Mouse (Mus musculus) monocyte, adult 5-6 weeks (primary cell): Measurements from ENCODE around the gene Car9. TPM values are rescaled to one million over a fixed set of nuclear protein-coding genes. Genes with fewer than 3 reads are reported as not detected.

ENCODE experiments used
- ATAC-seq: fragments of 153-309, 156-312 bp; replicated peaks from 2 replicates; pipeline ENCODE4 v1.8.0; 2017; ENCODE audit warnings: mild to moderate bottlenecking; ENCODE audit not compliant: low TSS enrichment, insufficient number of reproducible peaks, severe bottlenecking, poor library complexity, low FRiP score
- total RNA-seq: library from RNA; stranded (forward); fragments of 200-1000, 200-491, 200-594 nt; gene quantifications from 3 replicates; pipeline ENCODE4 v1.2.3, GENCODE M21; 2017

The Car9 gene
- total RNA-seq, 1 experiment from 2014 or later, result 1.0 TPM

GRCm38 (mm10) chr4:43492101-43492820 is 14.5 kb upstream of the Car9 start:
- 0 out of 2 replicates have a peak, but pooled peaks have one; percentile 11 for ATAC-seq

DNA sequence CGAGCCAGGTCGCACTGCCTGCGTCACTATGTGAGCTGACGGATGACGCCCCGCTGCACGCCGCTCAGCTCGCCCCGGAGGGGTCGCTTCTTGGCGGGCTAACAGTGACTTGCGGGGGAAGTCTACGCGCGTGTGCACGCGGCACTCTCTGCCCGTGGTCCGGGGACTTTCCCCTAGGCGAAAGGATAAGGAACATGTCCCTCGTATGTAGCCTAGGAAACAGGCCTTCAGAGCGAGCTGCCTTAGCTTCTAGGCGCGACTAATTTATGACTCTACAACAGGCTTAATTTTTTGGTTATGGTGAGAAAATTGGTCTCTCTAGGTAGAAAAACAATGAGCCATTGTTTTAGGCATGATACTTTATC is 14.0 kb upstream of the Car9 start, which contains the start of gene Ccdc107:
Gene Ccdc107 (plus strand): TSS at position 80 of the 365 bp plus-strand sequence.
- peak; percentile 91 for ATAC-seq

DNA sequence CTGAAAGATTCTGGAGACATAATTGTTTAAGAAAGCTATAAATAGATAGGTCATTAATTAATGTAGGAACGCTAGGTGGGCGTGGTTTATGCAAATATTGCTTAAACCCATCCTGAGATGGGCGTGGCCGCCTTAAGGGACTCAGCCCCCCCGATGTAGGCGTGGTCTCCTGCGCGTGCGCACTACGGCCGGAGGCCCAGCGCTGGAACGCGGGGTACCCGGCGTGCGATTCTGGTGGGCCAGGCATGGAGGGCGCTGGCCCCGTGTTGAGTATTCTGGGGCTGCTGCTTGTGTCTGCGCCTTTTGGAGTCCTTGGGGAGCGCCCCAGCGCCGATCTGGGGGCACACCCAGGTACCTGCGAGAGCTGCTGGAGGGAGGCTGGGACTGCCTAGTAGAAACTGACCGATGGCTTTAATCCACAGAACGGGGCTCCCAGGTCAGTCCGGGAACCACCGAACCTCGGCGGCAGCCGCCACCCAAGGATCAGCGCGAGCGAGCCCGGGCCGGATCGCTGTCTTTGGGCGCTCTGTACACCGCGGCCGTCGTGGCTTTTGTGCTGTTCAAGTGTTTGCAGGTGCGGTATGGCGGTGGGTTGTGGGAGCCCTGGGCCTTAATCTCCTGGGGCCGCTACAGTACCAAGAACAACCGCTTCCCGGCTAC is 13.4 kb upstream of the Car9 start:
- peak; percentile 52 for ATAC-seq

DNA sequence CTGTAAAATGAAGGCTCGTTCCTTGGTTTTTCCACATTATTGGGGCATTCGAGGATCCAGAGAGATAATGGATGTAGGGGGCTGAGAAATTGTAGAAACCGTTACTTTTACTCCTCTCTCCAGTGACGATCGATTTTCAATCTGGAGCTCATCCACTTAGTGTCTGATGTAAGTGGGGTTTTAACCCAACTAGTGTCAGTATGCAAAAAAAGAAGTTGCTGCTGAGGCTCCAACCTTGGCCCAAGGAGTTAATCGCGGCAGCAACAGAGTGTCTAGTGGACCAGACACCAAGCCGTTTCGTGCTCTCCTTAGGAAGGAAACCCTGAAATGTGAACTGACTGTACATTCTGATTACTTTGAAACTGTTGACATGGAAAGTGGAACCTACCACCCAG is 12.9 kb upstream of the Car9 start:
- no peak for ATAC-seq

GRCm38 (mm10) chr4:43496587-43496986 is 10.2 kb upstream of the Car9 start:
- ATAC-seq, result no peak

GRCm38 (mm10) chr4:43497405-43497804 is 9.4 kb upstream of the Car9 start:
- ATAC-seq, result no peak

- no peak for ATAC-seq
Measured at GRCm38 (mm10) chr4:43497946-43498345, 8.8 kb upstream of the Car9 start.

DNA sequence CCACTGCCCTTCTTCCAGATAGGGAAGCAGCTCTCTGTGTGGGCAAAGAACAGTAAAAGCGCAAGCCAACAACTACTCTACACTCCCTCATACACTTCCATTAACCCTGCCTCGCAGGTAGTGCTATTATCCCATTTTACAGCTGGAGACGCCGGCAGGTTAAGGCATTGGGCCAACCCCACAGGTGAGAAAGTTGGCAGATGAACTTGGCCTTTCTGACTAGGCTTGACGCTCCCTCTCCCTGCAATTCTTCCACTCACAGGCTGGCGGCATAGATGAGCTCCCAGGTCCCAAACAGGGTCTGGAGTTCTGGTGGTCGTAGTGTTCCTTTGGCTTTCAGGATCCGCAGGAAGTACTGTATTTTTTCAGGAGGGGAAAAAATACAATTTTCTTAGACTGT is 7.8 kb upstream of the Car9 start:
- ATAC-seq, result no peak

DNA sequence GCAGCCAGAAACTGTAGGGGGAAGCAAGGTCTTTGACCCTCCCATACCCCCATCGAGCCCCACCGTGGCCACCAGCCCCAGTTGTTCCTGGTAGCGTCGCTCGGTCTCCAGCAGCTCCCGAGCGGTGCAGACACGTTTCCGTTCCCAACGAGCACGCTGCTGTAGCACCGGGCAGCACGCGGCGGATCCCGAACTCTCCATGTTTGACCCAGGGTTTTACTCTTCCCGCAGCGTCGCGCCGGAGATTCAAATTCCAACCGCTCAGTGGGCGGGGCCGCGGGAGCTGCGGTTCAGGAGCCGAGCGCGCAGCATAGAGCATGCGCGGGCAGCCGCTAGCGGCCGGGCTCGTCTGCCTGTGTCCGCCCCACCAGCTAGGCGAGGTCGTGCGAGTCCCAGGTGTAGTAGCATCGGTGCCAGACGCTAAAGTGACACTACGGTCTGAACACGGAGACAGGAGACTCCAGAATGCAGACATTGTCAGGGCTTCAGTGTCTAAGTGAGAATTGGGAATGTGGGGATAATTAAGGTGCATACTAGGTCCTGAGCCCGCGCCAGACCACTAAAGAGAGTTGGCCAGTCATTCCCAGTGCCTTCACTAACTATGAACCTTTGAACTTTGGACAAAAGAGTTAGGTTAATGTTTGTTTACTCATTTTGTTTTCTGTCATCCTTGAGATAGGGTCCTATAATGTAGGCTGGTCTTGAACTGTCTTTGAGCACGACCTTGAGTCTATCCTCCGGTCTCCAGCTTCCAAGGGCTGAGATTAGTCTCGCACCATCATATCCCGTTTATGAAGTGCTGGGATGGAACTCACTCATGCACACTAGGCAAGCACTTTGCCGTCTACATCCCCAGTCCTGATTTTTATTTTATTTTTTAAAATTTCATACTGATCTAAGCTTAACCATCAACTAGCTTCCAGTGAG is 7.1 kb upstream of the Car9 start, which contains the start of gene Arhgef39:
Gene Arhgef39 (minus strand): TSS at position 289 of the 927 bp plus-strand sequence.
- peak; percentile 20; the same call in 1 of the 2 replicates for ATAC-seq

DNA sequence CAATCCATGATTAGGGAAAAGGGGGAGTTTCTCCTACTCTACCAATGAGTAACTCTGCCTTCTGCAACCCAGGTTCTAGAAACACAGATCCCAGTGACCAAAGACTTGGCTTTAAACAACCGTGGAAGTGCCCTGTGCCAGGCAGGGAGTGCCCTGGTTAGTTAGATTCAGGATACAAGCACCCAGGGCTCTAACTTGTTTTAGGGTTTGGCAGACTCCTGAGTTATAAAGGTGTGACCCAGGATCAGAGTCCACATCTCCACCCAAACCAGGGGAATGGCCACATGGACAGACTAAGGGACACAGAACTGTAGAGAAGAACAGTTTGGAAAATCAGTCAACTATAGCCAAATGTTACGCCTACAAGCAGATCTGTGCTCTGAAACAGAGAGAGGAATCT is 3.7 kb upstream of the Car9 start:
- ATAC-seq, result no peak

- no peak for ATAC-seq
Measured at GRCm38 (mm10) chr4:43503506-43503905, 3.3 kb upstream of the Car9 start.

DNA sequence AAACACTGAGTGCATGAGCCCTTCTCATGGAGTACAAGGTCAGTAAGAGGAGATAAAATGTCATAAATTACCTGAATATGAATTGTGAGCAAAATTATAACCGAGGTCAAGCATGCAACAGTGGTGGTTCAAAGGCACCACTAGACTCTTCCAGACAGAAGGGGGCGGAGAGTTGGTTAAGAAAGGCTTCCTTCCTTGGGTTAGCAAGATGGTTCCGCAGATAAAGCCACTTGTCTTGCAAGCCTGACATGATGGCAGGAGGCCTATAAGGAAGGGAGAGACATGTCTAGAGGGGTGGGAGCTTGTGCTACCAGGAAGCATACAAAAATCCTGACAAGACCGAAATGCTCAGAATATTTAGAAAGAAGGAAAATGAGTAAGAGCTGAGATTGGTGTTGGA is 2.5 kb upstream of the Car9 start:
- ATAC-seq, result no peak

DNA sequence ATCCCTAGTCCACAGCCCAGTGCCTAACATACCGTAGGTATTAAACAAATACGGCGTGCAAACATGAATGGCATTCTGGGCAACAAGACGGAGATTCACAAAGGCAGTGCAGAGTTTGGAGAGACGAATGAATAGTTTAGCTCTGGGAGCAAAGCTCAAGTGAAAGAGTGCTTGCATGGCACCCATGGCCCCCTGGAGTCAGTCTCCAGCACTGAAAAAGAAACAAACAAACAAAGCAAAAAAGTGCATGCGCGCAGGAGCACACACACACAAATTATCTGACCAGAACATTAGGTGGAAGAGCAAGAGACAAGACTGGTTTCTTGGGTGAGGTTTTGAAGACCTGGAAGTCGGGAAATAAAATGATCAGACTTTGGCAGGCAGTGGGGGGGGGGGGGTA is 692 bp upstream of the Car9 start:
- no peak for ATAC-seq

DNA sequence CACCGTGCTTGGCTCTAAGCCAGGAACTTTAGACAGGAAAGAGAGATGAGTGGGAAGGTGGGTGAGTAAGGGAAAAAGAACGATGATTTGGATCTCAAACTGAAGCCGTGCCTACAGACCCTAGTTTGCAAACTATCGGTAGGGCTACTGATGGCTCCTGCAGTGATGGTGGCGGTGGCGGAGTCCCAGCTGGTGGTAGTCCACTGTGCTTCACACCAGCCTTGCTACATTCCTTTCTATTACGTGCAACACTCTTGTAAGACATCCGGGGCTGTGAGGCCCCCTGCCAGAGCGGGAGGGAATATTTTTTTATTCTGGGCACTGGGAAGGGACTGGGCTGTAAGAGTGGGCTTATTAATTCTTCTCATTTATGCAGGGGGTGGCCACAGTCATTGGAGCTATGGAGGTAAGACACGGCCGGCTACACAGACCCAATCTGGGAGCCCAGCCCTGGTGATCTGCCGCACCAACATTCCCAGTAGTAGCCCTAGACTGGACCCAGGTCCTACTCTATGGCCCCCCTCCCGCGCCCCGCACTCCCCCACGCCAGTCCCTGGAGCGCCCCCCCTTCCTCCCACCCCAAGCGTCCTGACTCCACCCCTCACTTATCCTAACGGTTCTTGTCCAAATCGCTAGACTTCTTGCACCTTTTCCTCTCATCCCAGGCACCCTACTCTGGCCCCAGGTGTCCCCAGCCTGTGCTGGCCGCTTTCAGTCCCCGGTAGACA is 1.3 kb downstream of the Car9 start:
- ATAC-seq, result no peak

DNA sequence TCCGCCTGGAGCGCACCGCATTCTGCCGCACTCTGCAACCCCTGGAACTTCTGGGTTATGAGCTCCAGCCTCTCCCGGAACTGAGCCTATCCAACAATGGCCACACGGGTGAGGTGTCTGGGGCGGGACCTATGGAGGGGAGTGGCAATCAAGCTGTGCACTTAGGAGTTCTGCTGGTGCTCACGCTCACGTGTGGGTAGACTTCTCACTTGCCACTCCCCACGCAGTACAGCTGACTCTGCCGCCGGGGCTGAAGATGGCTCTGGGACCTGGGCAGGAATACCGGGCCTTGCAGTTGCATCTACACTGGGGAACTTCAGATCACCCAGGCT is 1.9 kb downstream of the Car9 start:
- ATAC-seq, result peak; percentile 92

DNA sequence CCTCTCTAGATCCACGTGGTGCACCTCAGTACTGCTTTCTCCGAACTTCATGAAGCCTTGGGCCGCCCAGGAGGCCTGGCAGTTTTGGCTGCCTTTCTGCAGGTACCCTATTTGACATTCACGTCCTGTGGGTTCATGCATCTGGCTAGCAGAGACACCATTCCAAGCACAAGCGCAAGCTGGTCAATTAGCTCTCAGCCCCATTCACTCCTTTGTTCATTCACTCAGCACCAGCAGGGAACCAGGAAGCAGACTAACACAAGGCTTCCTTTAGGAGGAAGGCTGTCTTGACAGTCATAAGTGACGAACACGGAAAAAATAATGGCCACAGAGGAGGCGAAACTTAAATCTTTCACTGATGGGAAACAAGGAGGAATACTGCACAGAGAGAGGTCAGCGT is 2.3 kb downstream of the Car9 start:
- ATAC-seq, result 0 out of 2 replicates have a peak, but pooled peaks have one; percentile 1

DNA sequence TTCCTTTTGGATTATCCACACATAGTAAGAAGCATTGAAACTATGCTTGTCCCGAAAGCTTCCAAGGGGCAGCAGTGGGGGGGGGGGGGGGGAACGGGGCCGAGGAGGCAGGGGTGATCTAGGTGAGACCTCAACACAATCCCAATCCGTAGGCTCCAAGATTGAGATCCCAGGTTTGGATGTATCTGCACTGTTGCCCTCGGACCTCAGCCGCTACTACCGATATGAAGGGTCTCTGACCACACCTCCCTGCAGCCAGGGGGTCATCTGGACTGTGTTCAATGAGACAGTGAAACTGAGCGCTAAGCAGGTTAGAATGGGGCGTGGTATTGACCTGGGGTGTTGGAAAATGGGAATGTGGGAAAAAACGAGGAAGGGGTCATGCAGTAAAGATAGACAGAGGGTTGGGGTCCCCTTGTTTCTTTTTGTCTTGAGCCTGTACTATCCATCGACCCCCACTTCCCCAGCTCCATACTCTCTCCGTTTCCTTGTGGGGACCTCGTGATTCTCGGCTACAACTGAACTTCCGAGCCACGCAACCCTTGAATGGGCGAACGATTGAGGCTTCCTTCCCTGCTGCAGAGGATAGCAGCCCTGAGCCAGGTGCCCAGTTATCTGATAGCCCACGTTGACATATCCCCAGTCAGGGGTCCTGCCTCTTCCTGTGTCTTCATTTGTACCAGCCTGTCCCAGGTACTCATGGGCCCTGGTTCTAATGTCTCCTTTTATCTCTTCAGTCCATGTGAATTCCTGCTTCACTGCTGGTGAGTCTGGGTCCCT is 5.1 kb downstream of the Car9 start:
- ATAC-seq, result no peak

- ATAC-seq, result no peak
Measured at GRCm38 (mm10) chr4:43512653-43513052, 5.9 kb downstream of the Car9 start.
